Mouse (Mus musculus): ENCODE results near the gene Nrcam. TPM values are rescaled to one million over a fixed set of nuclear protein-coding genes. Genes with fewer than 3 reads are reported as not detected.

Nrcam gene
- polyA plus RNA-seq, 1 experiment: 0.32 TPM

- TF ChIP-seq CTCF (IDR thresholded peaks at IDR 0.05; ENCODE audit: control insufficient read depth, insufficient read depth, low read length): no peak
- TF ChIP-seq POLR2A (IDR thresholded peaks at IDR 0.05; ENCODE audit: borderline replicate concordance, control insufficient read depth, low read depth, low read length): no peak
- Histone ChIP-seq H3K4me1 (ENCODE audit: control insufficient read depth, insufficient read depth, low read length) (no peaks in the 10 kb centered on the region), H3K4me3 (replicated peaks; ENCODE audit: control insufficient read depth, low read depth, low read length) (no peak overlapping the region), H3K27ac (ENCODE audit: control insufficient read depth, insufficient read depth, low read depth, low read length, poor library complexity) (no peak overlapping the region)
- 56% methylated on average over 8 of the region's 8 CpGs for WGBS
Observed at GRCm38 (mm10) chr12:44547721-44548369, 219.2 kb downstream of the Nrcam start.

GRCm38 (mm10) chr12:44548465-44548864 lies 219.8 kb downstream of the Nrcam start:
- H3K4me3 ChIP-seq (replicated peaks; ENCODE audit: control insufficient read depth, low read depth, low read length): no peak overlapping the region
- H3K4me1 ChIP-seq (ENCODE audit: control insufficient read depth, insufficient read depth, low read length): no peaks in the 10 kb centered on the region
- WGBS: 52% methylated on average over 9 of the region's 9 CpGs
- no peak for TF ChIP-seq CTCF (IDR thresholded peaks at IDR 0.05; ENCODE audit: control insufficient read depth, insufficient read depth, low read length)
- no peak for TF ChIP-seq POLR2A (IDR thresholded peaks at IDR 0.05; ENCODE audit: borderline replicate concordance, control insufficient read depth, low read depth, low read length)
- no peak overlapping the region for H3K27ac ChIP-seq (ENCODE audit: control insufficient read depth, insufficient read depth, low read depth, low read length, poor library complexity)

- no peak overlapping the region for H3K4me3 ChIP-seq (replicated peaks; ENCODE audit: control insufficient read depth, low read depth, low read length)
- TF ChIP-seq CTCF (IDR thresholded peaks at IDR 0.05; ENCODE audit: control insufficient read depth, insufficient read depth, low read length) (no peak), POLR2A (IDR thresholded peaks at IDR 0.05; ENCODE audit: borderline replicate concordance, control insufficient read depth, low read depth, low read length) (no peak)
- H3K27ac ChIP-seq (ENCODE audit: control insufficient read depth, insufficient read depth, low read depth, low read length, poor library complexity): no peak overlapping the region
- H3K4me1 ChIP-seq (ENCODE audit: control insufficient read depth, insufficient read depth, low read length): no peaks in the 10 kb centered on the region
Observed at GRCm38 (mm10) chr12:44551614-44552013, 222.9 kb downstream of the Nrcam start.

- no peak overlapping the region for H3K27ac ChIP-seq (ENCODE audit: control insufficient read depth, insufficient read depth, low read depth, low read length, poor library complexity)
- no peaks in the 10 kb centered on the region for H3K4me1 ChIP-seq (ENCODE audit: control insufficient read depth, insufficient read depth, low read length)
- H3K4me3 ChIP-seq (replicated peaks; ENCODE audit: control insufficient read depth, low read depth, low read length): no peak overlapping the region
- 79% methylated on average over 2 of the region's 2 CpGs for WGBS
- no peak for TF ChIP-seq POLR2A (IDR thresholded peaks at IDR 0.05; ENCODE audit: borderline replicate concordance, control insufficient read depth, low read depth, low read length)
- TF ChIP-seq CTCF (IDR thresholded peaks at IDR 0.05; ENCODE audit: control insufficient read depth, insufficient read depth, low read length): no peak
Observed at GRCm38 (mm10) chr12:44554051-44554450, 225.4 kb downstream of the Nrcam start.

- TF ChIP-seq CTCF (IDR thresholded peaks at IDR 0.05; ENCODE audit: control insufficient read depth, insufficient read depth, low read length) (no peak), POLR2A (IDR thresholded peaks at IDR 0.05; ENCODE audit: borderline replicate concordance, control insufficient read depth, low read depth, low read length) (no peak)
- 77% methylated on average over 1 of the region's 1 CpGs for WGBS
- Histone ChIP-seq H3K4me1 (ENCODE audit: control insufficient read depth, insufficient read depth, low read length) (no peaks in the 10 kb centered on the region), H3K27ac (ENCODE audit: control insufficient read depth, insufficient read depth, low read depth, low read length, poor library complexity) (no peak overlapping the region), H3K4me3 (replicated peaks; ENCODE audit: control insufficient read depth, low read depth, low read length) (no peak overlapping the region)
Observed at GRCm38 (mm10) chr12:44554808-44555207, 226.1 kb downstream of the Nrcam start.

- Histone ChIP-seq H3K4me1 (ENCODE audit: control insufficient read depth, insufficient read depth, low read length) (no peaks in the 10 kb centered on the region), H3K27ac (ENCODE audit: control insufficient read depth, insufficient read depth, low read depth, low read length, poor library complexity) (no peak overlapping the region), H3K4me3 (replicated peaks; ENCODE audit: control insufficient read depth, low read depth, low read length) (no peak overlapping the region)
- no peak for TF ChIP-seq POLR2A (IDR thresholded peaks at IDR 0.05; ENCODE audit: borderline replicate concordance, control insufficient read depth, low read depth, low read length)
- no peak for TF ChIP-seq CTCF (IDR thresholded peaks at IDR 0.05; ENCODE audit: control insufficient read depth, insufficient read depth, low read length)
Observed at GRCm38 (mm10) chr12:44560002-44560401, 231.3 kb downstream of the Nrcam start.

- H3K4me1 ChIP-seq (ENCODE audit: control insufficient read depth, insufficient read depth, low read length): no peaks in the 10 kb centered on the region
- TF ChIP-seq CTCF (IDR thresholded peaks at IDR 0.05; ENCODE audit: control insufficient read depth, insufficient read depth, low read length) (no peak), POLR2A (IDR thresholded peaks at IDR 0.05; ENCODE audit: borderline replicate concordance, control insufficient read depth, low read depth, low read length) (no peak)
- WGBS: 87% methylated on average over 7 of the region's 7 CpGs
Observed at GRCm38 (mm10) chr12:44570070-44570469, 241.4 kb downstream of the Nrcam start.

GRCm38 (mm10) chr12:44572664-44573063 lies 244.0 kb downstream of the Nrcam start:
- Histone ChIP-seq H3K4me1 (ENCODE audit: control insufficient read depth, insufficient read depth, low read length) (no peaks in the 10 kb centered on the region), H3K4me3 (replicated peaks; ENCODE audit: control insufficient read depth, low read depth, low read length) (no peak overlapping the region), H3K27ac (ENCODE audit: control insufficient read depth, insufficient read depth, low read depth, low read length, poor library complexity) (no peak overlapping the region)
- WGBS: 7% methylated on average over 3 of the region's 3 CpGs
- TF ChIP-seq POLR2A (IDR thresholded peaks at IDR 0.05; ENCODE audit: borderline replicate concordance, control insufficient read depth, low read depth, low read length) (no peak), CTCF (IDR thresholded peaks at IDR 0.05; ENCODE audit: control insufficient read depth, insufficient read depth, low read length) (no peak)

More at GRCm38 (mm10) chr12:44570070-44570469, 241.4 kb downstream of the Nrcam start:
- Histone ChIP-seq H3K4me3 (replicated peaks; ENCODE audit: control insufficient read depth, low read depth, low read length) (no peak overlapping the region), H3K27ac (ENCODE audit: control insufficient read depth, insufficient read depth, low read depth, low read length, poor library complexity) (no peak overlapping the region)

- Histone ChIP-seq H3K27ac (ENCODE audit: control insufficient read depth, insufficient read depth, low read depth, low read length, poor library complexity) (no peak overlapping the region), H3K4me1 (ENCODE audit: control insufficient read depth, insufficient read depth, low read length) (no peaks in the 10 kb centered on the region), H3K4me3 (replicated peaks; ENCODE audit: control insufficient read depth, low read depth, low read length) (no peak overlapping the region)
- 83% methylated on average over 3 of the region's 3 CpGs for WGBS
- no peak for TF ChIP-seq CTCF (IDR thresholded peaks at IDR 0.05; ENCODE audit: control insufficient read depth, insufficient read depth, low read length)
- no peak for TF ChIP-seq POLR2A (IDR thresholded peaks at IDR 0.05; ENCODE audit: borderline replicate concordance, control insufficient read depth, low read depth, low read length)
Observed at GRCm38 (mm10) chr12:44574167-44574566, 245.5 kb downstream of the Nrcam start.

All from bone marrow, adult 2 months (tissue).